Mouse (Mus musculus): Measurements from ENCODE around the gene Fam171b.

DNA sequence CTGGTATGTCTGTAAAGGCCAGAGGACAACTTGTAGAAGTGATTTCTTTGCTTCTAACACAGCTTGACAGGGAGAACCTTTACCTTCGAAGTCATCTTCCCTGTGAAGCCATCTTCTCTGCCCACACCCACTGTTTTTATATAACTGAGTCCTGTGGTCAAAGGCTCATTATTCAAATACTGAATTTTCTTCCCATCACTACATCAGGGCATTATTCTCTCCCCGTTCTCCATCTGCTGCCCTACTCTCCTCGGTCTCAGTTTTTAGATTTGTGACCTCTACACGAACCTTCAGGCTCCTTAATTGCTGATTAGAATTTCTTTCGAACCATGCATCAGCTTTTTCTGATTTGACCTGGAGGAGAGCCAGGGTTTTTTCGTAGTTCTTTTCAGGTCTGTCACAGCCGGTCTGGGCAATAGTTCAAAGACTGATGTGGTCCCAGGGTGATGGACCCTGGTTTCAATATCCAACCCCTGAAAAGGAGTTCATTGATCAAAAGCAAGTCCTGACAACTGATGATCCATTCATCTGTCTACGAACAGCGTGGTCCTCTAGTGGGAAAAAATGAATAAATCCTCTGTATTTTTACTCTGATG lies 14.4 kb upstream of the Fam171b start:
- TF ChIP-seq CTCF (IDR thresholded peaks at IDR 0.05; ENCODE audit: low read depth) = no peak
- TF ChIP-seq EP300 (IDR thresholded peaks at IDR 0.05; ENCODE audit: low read depth) = no peak

Data from liver, embryonic 14.5 days (tissue).